Mouse (Mus musculus) ovary, postnatal 14 days (tissue): ENCODE measurements around the gene Olfr1223.
"Not testable (repeated sequence)": the region's sequence is repeated elsewhere in the genome, so short reads cannot be mapped to it uniquely, and the experiment has no call there.

ENCODE experiments used
- DNase-seq: peaks from one replicate; pipeline ENCODE4 v3.0.0; 2022; ENCODE audit warnings: low spot score

The Olfr1223 gene

DNA sequence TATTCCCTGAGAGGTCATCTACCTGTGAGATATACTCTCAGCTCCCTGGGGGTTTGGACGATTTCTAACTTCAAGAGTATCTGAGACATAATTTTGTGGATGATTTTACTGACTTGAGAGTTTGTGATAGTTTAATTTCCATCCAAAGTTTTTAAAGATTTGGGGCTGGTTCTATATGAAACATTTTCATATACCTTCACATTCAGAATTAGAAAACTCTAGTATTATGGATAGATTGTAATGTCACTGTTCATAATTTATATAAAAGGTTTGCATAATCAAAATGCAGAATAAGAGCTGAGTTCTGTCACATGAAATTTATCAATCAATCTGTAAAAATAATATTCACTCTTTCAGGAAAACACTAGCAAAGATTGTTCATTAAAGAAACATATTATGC, at the start of gene Olfr1223:
Gene Olfr1223, minus strand, starts transcription at position 101 of the 400 bp plus-strand sequence.
- DNase-seq: no peak

DNA sequence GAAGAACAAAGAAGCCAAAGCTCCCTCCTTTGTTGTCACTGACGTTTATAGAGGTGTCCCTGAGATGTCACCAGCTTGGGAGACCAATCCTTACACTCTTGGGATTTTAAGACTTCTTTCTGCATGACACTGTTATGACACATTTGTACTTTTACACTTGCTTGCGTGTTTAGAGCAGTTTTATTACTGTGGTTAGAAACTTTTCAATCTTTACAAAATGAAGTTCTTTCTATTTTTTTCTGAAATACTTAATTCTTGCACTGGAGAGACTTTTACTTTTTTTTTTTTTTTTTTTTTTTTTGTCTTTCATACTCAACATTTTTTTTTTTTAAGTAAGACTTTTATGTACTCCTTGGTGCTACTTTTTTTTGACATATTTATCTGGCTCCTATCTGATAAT, 48.6 kb upstream of the Olfr1223 start, which contains the start of gene Olfr1226:
Gene Olfr1226, minus strand, starts transcription at position 101 of the 400 bp plus-strand sequence.
- DNase-seq: no peak

DNA sequence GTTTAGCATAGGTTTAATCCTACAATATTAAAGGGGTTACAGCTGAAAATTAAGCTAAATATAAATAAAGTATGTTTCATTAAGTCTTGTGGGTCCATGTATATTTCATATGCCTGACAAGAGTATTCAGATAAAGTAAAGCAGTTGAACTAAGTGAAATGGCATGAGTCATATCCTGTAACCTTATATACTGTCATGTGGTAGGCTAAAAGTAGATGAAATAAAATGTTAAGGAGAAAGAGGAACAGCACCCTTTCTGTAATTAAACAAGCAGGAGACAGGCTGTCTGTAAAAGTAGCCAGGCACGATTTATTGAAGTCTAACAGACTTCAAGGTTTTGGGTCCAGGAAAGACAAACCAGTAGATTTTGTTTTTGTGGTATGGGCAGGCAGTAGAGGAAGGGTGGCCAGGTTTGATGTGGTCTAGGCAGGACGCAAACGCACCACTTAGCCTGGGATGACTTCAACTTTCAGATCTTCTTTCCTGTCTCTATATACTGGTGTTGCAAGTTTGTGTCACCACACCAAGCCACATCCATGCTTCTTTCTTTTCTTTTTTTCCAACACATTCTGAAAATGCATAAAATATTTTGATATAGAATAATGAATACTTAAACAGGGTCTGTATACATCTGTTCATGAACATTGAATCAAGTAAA, 45.1 kb upstream of the Olfr1223 start:
- DNase-seq: no peak

DNA sequence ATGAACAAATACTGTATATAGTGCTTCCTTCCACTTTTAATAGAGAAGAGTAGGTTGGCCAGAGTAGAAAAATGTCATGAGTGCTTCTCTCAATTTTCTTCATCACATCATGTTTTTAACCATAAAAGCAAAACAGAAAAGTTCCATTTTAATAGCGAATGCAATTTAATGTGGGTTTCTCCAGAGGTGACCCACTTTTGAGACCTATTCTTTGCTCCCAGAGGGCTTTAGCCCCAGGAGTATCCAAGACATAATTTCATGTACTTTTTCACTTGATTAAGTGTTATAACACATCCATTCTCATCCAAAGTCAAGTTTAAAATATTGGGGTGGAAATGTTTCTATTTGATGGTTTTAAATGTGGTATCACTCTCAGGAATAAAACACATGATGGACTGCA, 23.2 kb upstream of the Olfr1223 start, which contains the start of gene Olfr1225:
Gene Olfr1225, minus strand, starts transcription at position 101 of the 400 bp plus-strand sequence.
- no peak for DNase-seq

DNA sequence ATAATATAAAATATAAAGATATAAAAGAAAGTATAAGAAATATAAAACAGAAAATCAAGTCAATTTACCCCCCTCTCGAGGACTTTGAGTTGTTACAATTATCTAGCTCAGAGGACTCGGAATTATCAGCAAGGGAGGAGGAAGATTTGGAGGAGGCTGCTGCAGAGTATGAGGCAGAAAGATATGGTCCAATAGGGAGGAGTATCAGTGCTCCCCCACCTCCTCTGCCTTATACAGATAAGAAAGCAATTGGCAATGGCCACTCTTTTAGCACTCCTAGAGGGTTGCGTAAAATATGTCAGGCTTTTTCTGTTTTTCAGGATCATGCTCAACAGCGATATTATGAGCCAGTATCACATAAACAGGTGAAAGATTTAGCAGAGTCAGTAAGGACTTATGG, 13.4 kb upstream of the Olfr1223 start:
- DNase-seq: not testable (repeated sequence)

DNA sequence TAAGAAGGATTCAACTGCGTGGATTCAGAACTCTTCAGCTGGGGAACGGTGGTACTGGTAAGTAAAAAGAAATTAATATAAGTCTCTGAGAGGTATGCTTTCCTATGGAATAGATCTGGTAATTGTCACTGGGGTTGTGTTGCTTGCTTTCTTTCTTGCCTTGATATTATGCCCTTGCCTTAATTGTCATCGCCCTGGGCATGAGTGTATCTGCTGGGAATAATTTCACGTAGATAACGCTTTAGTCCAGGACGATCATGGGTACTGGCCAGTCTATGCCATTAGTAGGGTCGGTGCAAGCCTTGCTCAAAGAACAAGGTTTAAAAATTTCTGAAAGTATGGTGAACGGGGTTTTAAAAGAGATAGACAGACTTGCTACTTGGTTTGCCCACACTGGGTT, 12.6 kb upstream of the Olfr1223 start, which contains the start of gene Olfr1224-ps1:
Gene Olfr1224-ps1, minus strand, starts transcription at position 101 of the 400 bp plus-strand sequence.
- not testable (repeated sequence) for DNase-seq

DNA sequence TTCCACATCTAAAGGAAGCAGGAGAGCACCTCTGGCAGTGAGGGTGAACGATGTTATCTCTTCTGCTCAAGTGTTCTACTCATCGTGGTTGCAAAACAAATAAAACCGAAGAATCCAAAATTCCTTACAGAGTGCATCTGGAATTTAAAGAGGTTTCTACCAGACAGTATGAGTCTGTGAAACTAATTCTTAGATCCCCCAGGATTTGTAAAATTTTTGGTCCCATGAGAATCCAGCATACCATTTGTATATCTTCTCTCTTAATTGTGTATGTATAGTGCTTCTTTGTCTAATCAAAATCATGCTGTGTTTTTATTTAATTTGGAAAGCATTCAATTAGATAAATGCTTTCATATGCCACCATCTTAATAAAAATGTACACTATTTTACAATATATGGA, 18.4 kb downstream of the Olfr1223 start, which contains the start of gene Olfr1222:
Gene Olfr1222, minus strand, starts transcription at position 101 of the 400 bp plus-strand sequence.
- DNase-seq: no peak

DNA sequence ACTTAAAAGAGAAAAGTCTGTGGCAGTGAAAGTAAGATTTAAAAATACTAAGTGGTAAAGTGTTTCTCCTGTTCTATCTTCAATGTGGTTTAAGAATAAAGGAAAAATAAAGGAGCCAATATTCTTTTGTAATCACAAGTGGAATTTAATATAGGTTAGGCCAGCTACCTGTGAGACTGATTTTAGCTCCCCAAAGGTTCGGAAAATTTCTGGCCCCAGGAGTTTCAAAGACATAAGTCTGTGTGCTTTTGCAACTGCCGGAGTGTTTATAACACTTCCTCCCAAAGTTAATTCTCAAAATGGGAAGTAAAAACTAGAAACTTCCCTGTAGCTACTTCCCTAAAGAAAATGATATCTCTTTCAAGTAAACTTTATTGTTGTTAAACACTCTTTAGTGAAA, 34.2 kb downstream of the Olfr1223 start, which contains the start of gene Olfr1221:
Gene Olfr1221, minus strand, starts transcription at position 101 of the 400 bp plus-strand sequence.
- no peak for DNase-seq

DNA sequence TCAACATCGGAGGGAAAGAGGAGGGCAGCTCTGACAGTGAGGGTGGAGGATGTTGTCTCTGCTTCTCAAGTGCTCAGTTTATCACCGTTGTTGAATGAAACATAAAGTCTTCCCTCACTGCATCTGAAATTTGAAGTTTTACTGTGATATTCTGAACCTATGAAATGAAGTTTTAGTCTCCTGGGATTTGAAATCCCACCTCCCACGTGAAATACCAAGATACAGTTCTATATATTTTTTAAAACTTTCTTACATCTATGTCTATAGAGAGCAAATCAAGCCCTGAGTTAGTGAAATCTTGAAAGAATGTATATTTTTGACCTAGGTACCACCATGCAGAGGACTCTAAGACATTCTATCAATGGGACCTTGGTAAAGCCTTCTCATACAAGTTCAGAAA, 44.6 kb downstream of the Olfr1223 start, which contains the start of gene Olfr1220:
Gene Olfr1220, minus strand, starts transcription at position 101 of the 400 bp plus-strand sequence.
- no peak for DNase-seq

DNA sequence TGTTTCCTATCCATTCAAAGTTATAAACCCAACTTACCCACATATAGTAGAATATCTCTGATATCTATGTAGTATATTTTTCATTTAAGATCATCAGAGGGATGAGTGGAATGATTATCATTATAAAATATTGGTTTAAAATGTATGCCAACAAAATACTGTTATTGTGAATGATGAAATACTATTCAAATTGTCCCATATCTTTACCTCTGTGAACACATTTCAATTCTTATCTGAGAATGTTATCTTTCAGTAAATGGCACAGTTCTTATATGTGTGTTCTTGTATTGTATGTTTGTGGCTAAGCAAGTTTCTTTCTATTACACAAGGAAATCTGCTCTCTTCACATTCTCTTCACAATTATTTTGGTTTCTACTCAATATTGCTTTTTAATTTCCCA, 45.7 kb downstream of the Olfr1223 start:
- no peak for DNase-seq

DNA sequence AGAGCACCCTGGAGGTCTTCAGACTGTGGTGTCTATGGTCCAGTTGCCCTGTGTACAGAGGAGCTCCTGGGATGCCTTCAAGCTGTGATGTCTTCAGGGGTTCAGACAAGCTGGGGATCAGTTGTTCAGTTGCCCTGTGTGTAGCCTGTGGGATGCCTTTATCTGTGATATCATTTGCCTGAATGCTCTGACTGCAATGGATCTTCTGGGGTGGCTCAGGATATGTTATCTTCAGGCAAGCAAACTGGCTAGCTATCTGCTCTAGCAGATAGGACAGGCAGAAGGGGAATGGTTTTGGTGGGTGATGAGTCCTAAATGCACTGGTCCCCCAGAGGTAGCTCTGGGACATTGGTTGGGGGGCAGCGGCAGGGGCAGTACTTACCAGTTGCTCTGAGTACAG, 57.5 kb downstream of the Olfr1223 start:
- no peak for DNase-seq
